Mouse (Mus musculus): ENCODE data around the gene Acot7.

Gene Acot7

GRCm38 (mm10) chr4:152272006-152272405 lies 94.1 kb downstream of the Acot7 start:
- no peak for DNase-seq (ENCODE audit: low spot score in 2 of 2)

DNA sequence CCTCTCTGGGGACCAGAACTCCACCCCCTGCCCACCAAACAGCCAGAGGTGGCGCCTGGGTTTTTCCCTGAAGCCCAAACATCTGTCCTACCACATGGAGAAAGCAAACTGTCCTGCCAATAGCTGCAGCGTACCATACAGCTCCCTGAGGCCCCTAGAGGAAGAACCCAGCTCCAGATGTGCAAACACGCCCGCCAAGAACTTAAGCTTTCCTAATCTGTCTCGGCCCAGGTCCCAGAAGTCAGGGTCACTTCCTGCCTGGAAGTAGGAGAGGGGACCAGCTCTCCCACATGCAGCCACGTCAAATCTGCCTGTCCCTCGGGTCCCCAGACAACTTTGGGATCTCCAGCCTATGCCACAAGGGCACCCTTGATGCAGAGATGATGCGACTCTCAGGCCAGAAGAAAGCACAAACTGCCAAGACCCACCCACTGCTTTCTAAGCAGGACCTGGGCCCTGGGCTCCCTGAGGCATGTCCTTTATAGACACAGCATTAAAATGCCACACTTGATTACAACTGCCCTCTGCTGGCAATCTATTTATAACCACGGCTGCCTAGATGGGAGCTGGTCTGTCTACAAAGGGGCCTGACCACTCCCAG lies 94.6 kb downstream of the Acot7 start:
- DNase-seq (ENCODE audit: low spot score in 2 of 2): no peak

- no peak for DNase-seq (ENCODE audit: low spot score in 2 of 2)
Measured at GRCm38 (mm10) chr4:152273191-152273590, 95.3 kb downstream of the Acot7 start.

GRCm38 (mm10) chr4:152273621-152274236 lies 95.8 kb downstream of the Acot7 start, which contains the start of gene Gpr153:
Gene Gpr153 (plus strand): TSS chr4:152274232.
- peak in 1 of 2 experiments; percentile 44 for DNase-seq (ENCODE audit: low spot score in 2 of 2)

DNA sequence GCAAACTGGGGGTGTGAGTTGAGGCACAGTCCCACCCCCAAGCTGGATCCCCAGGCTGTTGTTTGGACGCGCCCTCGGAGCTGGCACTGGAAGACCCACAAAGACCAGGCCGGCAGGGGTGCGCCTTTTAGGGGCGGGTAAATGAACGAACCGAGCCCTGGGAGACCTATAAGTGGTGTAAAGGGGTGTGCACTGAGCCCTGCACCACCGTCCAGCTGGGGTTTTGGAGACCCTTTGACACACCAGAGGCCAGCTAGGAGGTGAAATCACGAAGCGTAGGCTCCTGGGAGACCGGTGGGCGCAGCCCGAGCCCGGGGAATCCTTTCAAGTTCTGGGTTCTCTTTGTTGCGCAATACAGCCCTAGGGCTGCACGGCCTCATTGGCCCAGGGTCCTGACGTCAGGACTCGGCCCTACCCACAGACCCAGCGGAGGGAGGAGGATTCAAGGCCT lies 96.8 kb downstream of the Acot7 start:
- no peak for DNase-seq (ENCODE audit: low spot score in 2 of 2)

DNA sequence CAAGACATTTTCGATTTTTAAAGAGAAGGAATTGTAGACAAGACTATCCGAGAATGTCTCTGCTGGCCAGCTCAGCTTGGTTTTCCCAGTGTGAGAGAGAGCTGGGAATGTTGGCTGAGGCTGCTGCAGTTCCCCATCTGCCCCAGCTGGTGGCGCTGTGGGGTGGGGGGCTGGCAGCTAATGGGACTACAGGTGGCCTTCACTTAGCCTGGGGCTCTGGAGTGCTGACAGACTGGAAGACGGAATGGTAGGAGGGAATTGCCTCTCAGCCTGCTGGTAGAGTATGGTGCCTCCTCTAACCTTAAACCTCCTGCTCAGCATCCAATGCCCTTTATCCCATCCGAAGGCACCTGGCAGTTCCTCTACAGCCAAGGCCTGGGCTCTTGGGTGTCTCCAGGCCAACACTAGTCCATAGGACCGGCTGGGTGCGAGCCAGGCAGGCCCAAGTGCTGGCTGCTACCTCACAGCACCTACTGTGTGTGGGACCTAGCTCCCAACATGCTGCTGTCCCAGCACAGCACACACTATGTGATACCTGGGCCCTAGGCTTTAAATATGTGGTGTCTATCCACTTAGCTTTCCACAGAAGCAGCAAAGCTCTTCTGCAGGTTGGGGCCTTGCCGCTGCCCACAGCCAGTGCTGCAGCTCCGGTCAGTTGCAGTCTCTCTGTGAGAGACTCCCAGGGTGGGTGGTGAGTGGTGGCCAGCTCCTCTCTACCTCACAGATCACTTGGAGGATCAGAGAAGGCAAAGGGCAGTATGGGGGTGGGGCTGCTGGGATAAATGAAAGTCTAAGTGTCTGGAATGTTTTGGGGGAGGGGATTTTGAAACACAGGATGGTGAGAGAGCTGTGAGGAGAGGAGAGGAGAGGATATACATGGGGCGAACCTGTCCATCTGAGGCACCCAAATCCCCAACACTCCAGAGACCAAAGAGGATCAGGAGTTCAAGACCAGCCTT lies 98.7 kb downstream of the Acot7 start:
- DNase-seq (ENCODE audit: low spot score in 2 of 2): no peak

DNA sequence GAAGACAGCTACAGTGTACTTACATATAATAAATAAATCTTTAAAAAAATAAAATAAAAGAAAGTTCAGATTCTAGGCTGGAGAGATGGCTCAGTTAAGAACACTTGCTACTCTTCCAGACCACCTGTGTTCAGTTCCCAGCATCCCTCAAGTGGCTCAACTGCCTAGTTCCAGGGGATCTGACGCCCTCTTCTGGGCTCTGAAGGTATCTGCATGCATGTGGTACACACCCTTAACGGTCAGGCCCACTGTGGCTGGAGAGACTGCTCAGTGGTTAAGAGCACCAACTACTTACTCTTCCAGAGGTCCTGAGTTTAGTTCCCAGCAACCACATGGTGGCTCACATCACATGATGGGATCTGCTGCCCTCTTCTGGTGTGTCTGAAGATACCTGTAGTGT lies 100.0 kb downstream of the Acot7 start:
- no peak for DNase-seq (ENCODE audit: low spot score in 2 of 2)

DNA sequence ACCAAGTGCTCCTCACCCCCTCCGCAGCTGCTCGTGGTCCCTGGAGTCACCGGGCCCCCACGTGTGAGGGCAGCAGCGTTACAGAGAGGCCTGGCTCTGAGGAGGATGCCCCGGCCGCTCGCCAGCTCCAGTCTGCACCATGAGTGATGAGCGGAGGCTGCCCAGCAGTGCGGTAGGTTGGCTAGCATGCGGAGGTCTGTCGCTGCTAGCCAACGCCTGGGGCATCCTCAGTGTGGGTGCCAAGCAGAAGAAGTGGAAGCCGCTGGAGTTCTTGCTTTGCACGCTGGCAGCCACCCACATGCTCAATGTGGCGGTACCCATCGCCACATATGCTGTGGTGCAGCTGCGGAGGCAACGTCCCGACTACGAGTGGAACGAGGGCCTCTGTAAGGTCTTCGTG lies 101.1 kb downstream of the Acot7 start:
- DNase-seq (ENCODE audit: low spot score in 2 of 2): peak in 1 of 2 experiments; percentile 70

GRCm38 (mm10) chr4:152281601-152282000 lies 103.7 kb downstream of the Acot7 start:
- DNase-seq (ENCODE audit: low spot score in 2 of 2): no peak

GRCm38 (mm10) chr4:152282721-152283120 lies 104.8 kb downstream of the Acot7 start:
- no peak for DNase-seq (ENCODE audit: low spot score in 2 of 2)

DNA sequence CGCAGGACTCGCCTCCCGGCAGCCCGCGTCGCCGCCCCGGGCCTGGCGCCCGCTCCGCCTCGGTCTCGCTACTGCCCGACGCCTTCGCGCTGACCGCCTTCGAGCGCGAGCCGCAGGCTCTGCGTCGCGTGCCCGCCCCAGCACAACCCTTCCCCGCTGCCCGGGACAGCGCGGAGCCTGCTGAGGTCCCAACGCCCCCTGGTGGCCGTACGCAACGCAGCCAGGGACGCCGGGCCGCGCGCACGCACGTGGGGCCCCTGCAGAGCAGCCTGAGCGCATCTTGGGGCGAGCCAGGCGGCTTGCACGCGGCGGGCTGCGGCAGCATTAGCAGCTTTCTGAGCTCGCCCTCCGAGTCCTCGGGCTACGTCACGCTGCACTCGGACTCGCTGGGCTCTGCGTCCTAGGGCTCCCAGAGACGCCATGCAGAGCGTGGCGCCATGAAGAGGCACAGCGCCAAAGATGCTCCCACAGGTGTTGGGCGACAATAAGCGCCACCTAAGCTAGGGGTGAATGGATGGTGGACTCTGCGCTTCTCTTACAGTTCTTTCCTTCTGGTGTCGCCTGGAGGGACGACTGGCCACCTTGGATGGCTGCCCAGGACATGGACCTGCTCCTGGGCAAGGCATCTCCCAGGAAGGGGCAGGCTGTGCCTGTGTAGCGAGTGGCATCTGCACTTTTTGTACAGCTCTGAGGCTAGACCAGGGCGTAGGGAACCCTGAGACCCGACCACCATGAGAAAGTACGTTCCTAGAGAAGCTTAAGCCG lies 105.4 kb downstream of the Acot7 start:
- peak; percentile 60 to 88 for DNase-seq (ENCODE audit: low spot score in 2 of 2)

GRCm38 (mm10) chr4:152285505-152285904 lies 107.6 kb downstream of the Acot7 start:
- peak in 1 of 2 experiments; percentile 48 for DNase-seq (ENCODE audit: low spot score in 2 of 2)

- DNase-seq (ENCODE audit: low spot score in 2 of 2): peak in 1 of 2 experiments; percentile 52
Measured at GRCm38 (mm10) chr4:152286183-152286582, 108.2 kb downstream of the Acot7 start.

DNA sequence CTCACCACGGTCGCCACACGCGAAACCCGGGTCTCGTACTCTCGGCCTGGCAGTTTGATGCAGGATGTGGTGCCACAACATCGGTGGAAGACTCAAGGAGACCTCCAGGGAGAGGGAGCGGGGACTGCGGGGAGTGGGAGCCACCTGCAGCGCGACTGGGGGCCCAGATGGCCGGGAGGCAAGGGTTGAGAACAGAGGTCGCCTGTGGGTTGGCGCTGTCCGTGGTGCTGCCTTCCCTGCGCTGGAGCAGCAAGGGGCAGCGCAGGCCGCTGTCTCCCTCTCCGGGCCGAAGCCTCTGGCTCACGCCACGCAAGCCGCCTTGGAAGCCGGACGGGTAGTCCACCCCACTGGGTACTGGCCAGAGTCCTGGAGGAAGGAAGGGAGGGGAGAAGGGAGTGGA lies 109.0 kb downstream of the Acot7 start:
- no peak for DNase-seq (ENCODE audit: low spot score in 2 of 2)

DNA sequence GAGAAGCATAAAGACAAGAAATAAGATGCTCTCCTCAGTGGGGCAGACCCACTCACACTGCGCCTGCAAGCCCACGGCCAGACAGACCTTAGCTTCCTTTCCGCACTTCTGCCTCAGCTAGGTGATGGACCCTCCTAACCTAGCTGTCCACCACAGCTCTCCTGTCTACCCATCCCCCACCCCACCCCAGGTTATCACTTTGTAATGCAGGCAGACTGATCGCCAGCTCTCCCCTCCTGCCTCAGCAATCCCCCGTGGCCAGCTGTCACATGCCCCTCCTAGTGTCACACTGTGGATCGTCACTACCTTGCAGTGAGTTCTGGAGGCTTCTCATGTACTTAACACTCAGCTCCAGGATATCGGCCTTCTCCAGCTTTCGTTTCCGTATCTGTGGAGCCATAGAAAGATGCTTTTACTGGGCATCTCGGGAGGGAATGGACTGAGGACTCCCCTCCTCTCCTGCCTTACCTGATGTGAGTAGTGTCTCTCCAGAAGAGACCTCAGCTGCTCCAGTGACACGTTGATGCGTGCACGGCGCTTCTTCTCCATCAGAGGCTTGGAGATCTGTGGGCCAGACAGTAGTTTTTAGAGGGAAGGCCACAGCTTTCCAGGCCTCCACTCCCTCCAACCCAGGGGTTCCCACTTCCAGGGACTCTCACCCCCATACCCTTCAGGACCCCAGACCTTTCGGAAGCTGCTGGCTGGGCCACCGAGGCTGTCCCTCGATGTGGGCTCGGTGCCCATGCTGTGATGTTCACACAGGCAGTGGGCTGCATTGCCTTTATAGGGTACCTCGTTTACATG lies 109.6 kb downstream of the Acot7 start:
- no peak for DNase-seq (ENCODE audit: low spot score in 2 of 2)

DNA sequence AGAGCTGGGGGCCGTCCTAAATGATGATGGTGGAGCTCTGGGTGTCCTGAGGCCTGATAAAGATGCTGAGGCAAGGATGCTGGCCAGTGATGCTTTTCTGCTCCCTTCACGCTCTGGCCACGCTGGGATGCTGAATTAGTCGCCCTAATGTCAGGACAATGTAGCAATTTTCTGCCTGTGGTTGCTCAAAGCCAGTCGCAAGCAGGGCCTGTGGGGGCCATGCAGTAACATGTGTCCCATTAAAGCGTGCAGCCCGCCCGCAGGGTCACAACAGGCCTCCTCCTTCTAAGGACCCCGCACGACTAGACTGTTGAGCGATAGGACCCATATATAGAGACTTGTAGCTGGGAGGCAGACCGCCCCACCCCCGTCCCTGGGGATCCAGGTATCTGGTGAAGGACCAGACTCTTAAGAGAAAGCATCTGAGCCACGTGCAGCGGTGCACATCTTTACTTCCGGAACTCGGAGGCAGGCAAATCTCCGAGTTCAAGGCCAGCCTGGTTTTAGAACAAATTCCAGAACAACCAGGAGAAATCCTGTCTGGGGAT lies 110.5 kb downstream of the Acot7 start:
- DNase-seq (ENCODE audit: low spot score in 2 of 2): no peak

DNA sequence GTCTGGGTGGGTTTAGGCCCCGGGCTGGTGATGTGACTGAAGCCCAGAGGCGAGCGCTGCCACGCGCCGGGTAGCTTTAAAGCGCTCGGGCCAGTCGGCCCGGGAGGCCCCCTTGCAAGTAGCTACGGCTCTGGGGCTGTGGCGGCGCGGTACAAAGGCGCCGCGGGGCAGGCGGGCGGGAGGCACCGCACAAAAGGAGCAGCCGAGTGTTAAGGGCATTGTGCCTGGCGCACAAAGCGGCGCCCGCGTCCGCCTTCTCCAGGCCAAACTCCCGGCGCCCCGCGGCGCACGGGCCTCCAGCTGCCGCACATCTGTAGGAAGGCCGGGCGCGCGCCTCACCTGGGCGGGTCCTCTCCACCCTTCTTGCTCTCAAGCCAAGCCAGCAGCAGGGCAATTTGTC lies 112.5 kb downstream of the Acot7 start:
- DNase-seq (ENCODE audit: low spot score in 2 of 2): no peak

GRCm38 (mm10) chr4:152290991-152291390 lies 113.1 kb downstream of the Acot7 start:
- DNase-seq (ENCODE audit: low spot score in 2 of 2): no peak

DNA sequence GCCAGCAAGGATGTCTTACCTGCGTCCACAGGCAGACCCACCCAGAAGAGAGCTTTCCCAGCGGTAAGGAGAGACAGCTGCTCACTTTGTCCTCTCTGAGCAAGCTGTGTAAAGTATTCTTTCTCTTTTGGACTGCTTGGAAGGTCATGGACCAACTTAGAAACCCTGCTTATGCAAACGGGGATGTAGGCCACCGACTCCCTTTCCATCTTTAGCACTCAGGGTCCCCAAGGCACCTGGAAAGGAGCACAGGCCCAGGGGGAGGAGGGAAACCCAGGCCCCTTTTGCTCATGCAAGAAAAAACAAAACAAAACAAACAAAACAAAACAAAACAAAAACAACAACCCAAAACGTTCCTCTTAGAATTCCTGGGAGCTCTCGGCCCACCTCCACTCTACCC lies 113.6 kb downstream of the Acot7 start, which contains the start of gene Hes3:
Gene Hes3, minus strand, starts transcription at position 101 of the 400 bp plus-strand sequence.
- DNase-seq (ENCODE audit: low spot score in 2 of 2): no peak

- DNase-seq (ENCODE audit: low spot score in 2 of 2): no peak
Measured at GRCm38 (mm10) chr4:152292102-152292765, 114.3 kb downstream of the Acot7 start.

All from left cerebral cortex, adult 9 months (tissue).